Mouse (Mus musculus) liver, adult (tissue): Measurements from ENCODE around the gene Ehbp1l1.
A peak's percentile ranks its signal among the peaks of the same experiment; 100 is the strongest.

Source experiments
- GATA4 ChIP-seq: IDR thresholded peaks from 2 replicates; pipeline ENCODE4 v1.6.1; 2014; ENCODE audit warnings: mild to moderate bottlenecking, low read length; ENCODE audit not compliant: insufficient replicate concordance

The Ehbp1l1 gene

DNA sequence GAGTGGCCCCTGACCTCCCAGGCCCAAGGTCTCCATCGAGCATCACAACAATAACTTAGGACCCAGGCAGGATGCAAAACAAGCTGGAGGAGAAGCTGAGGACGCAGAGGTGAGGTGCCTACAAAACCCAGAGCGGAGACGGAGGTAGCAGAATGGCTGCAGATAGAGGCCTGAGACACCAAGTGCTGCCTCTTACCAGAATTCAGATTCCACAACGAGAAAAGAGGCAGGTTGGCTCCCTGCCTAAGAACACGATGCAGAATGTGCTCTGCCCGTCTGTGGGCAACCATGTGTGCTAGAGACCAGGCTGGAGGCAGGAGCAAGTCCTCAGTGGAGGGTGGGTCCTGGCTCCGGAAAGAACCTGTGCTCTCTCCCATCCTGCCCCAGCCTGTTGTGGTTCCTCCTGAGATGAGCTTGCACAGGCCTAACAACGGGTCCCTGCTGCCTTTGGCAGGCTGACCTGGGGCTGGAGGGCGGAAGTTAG lies 33.2 kb downstream of the Ehbp1l1 start:
- TF ChIP-seq GATA4: no peak

DNA sequence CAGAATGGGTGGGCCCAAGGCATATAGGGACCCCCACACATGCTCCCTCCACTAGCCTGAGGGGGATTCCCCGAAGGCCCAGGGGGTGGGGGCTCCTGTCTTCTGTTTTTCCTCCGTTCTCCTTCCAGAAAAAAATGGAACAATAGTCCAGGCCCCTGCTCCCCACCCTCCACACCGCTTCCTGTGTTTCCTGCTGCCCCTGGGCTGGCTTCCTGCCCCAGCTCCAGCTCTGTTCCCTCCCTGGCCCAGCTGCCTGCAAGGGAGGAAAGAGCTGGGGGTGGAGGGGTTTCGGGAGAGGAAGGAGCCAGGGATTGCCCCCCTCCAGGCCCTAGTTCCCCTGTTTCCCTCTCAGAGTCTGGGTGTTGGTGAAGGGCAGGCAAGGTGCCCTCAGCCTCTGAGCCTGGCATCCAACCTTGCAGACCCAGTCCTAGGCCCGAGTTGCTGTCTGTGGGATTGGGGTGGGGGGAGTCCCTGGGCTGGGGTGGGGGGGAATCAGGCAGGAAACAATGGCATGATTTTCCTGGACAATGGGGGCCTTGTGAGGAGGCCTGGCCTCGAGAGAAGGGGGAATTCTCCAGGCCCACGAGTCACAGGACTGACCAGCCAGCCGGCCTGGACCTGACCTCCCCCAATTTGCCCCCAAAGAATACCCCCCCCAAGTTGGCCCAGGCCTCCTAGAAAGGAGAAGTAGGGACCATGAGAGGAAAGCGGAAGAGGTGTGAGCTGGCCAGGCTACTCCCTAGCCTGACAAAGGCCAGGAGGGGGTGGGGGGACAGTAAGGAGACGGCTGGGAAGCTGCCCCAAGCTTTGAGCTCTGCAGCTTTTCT lies 33.8 kb downstream of the Ehbp1l1 start:
- 0 out of 2 replicates have a peak, but pooled peaks have one; percentile 14 for TF ChIP-seq GATA4

DNA sequence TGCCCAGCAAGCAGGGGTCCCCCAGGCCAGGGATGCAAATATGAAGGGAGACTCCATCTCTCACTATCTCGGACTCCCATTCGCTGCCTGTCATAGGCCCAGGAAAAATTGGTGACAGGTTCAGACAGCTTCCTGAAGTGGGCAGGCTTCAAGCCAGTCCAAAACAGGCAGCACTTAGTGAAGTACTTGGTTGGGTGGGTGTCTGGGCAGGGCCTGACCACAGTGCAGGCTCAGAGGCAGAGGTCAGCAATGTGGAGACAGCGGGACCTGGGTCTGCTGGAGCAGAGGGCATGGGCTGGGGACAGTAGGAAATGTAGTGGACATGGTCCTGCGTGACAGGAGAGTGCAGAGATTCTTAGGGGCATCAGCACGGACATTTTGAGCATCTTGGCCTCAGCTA lies 34.5 kb downstream of the Ehbp1l1 start:
- no peak for TF ChIP-seq GATA4

DNA sequence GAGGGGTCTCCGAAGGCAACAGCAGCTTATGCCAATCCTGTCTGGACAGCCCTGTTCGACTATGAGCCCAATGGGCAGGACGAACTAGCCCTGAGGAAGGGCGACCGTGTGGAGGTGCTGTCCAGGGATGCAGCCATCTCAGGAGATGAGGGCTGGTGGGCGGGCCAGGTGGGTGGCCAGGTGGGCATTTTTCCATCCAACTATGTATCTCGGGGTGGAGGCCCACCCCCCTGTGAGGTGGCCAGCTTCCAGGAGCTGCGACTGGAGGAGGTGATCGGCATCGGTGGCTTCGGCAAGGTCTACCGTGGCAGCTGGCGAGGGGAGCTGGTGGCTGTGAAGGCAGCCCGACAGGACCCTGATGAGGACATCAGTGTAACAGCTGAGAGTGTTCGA lies 35.8 kb downstream of the Ehbp1l1 start:
- TF ChIP-seq GATA4: no peak

DNA sequence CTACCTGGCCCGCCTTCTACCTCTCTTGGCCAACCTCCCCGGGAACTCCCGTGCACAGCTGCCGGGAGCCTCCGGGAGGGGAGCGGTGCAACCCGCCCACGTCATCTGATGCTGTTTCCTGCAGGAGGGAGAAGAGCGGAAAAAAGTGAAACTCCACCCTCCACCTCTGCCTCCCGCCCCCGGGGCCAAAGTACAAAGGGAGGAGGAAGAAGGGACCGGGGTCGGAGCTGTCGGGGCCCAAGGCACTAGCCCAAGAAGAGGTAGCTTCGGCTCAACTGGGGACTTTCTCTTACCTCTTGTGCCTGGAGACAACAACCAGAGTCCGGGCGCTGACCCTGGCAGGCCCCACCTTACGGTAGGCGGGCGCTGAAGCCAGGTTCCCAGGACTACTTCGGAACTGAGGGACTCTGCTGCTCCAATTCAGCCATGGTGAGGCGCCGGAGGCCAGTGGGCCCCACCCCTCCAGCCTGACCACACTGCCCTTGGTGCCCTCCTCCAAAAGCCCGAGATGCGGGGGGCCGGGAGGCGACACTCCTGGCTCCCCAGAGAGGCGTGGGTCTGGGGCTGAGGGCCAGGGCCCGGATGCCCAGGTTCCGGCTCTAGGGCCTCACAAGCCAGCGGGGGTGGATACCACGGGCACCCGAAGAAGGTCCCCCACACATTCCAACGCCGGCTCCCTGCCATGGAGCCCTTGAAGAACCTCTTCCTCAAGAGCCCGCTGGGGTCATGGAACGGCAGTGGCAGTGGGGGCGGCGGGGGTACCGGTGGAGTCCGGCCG lies 36.4 kb downstream of the Ehbp1l1 start:
- TF ChIP-seq GATA4: peak; percentile 15; the same call in 1 of the 2 replicates

DNA sequence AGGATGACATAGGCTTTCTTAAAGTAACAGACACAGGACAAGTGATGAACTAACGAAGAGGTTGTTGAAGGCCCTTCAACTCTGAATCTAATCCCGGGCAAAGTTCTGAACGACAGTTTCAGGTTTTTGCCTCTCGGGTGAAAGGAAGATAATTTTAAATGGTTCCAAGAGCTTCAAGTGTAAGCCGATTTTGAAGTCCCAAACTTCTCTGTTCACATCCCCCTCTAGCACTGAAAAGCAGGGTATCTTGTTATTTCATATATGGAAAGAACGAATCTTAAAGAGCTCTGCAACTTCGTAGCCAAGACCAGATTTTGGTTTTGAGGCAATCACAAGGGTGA lies 37.1 kb downstream of the Ehbp1l1 start:
- no peak for TF ChIP-seq GATA4

DNA sequence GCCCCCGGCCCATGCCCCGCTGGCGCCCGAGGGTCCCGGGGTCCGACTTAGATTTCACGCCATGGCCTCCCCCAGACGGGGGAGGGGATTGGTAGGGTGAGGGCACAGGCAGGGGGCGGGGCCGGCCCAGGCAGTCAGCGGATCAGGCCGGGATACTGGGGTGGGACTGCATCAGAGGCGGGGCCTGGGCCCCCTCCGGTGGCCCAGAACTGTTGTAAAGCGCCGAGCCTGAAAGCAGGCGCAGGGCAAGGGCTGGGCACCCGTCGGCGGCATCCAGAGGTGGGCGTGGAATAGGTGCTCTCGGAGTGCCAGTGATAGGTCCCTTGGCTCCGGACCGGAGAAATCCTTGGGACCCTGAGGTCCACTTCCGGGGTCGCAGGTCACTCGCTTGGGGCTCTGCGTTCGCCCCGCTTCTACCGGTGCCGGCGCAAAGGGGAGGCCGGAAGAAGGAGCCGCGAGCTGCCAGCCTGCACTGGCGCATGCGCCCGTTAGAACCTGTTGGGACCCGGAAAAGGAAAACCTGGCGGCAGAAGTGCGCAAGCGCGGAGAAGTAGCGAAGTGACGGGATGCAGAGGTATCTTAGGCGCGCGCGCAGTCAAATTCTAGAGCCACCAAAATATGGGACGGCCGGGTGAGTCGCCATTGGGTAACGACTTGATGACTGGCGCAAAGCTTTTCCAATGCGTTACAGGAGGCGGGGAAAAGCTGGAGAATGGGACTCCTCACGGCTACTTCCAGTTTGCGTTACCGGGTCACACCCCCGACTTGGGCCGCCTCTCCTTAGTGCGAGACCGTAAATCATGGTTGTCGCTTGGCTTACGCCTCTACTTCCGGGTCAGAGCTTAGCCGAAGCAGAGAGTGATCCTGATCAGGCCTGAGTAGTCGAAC lies 37.7 kb downstream of the Ehbp1l1 start, which contains the start of the genes Map3k11 and Pcnx3:
Gene Map3k11 (plus strand): TSS at position 543 of the 888 bp plus-strand sequence.
Gene Pcnx3 (minus strand): TSS at position 709 of the 888 bp plus-strand sequence.
- no peak for TF ChIP-seq GATA4

DNA sequence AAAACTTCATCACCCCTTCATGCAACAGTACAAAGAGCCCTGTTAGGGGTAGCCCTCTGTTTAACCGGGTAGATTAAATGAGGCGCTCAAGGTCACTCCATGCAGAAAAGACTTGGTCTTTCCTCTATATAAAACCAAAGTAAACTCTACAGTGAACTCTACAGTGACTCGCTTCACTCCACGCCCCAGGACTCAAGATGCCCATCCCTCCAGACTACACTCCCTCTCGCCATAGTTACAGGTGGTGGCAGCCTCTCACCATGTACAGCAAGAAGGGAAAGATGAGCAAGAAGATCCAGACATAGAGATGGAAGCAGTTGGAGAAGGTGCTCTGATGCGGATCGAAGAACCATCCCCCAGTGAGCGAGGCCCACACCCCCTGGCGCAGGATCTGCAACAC lies 38.4 kb downstream of the Ehbp1l1 start:
- TF ChIP-seq GATA4: no peak

DNA sequence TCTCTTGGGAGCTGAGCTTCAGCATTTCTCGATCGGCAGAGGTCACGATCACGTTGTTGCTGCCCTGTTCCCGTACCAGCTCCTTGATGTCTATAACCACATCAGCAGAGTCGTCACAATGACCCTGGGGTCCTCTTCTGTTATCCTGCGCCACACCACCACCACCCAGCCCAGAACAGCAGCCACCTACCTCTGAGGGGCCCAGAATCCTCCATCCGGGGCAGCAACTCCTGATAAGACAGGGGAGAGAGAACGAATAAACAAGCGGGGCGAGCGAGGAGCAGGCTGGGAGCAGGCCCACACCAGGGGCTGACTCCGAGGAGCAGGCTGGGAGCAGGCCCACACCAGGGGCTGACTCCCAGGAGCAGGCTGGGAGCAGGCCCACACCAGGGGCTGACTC lies 39.7 kb downstream of the Ehbp1l1 start:
- no peak for TF ChIP-seq GATA4

DNA sequence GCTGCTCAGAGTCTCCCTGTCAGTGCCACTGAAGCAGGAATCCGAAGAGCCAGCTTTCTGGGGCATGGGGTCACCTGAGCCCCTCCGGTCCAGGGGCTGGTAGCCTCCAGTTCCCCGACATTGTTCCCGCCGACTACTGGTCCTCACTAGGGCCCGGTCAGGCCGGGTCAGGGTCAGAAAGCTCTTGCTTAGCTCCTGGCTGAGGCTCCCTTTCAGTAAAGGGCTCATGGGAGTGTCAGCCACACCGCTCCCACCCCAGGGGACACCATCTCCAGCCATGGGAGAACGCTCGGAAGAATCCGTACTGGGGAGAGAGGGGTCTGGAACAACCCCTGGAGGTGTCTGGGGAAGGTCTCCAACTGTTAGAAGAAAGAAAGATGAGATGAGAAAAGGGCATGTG lies 40.3 kb downstream of the Ehbp1l1 start:
- TF ChIP-seq GATA4: no peak

DNA sequence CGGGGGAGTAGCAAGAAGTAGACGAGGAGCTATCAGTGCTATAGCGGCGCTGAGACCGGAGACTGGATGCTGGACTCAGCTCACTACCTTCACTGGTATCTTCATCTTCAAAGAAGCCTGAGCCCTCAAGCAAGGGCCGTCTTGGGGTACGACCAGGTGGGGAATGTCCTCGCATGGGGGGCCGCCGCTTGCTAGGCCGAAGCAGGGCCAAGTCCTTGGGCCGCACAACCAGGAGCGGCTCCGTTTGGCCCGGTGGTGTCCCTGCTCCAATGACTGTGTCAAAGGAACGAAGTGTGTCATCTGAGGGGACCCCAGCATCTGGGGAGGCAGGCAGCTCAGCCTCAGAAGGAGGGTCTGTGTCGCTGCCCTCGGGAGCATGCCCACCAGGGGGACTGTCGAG lies 40.7 kb downstream of the Ehbp1l1 start:
- no peak for TF ChIP-seq GATA4

DNA sequence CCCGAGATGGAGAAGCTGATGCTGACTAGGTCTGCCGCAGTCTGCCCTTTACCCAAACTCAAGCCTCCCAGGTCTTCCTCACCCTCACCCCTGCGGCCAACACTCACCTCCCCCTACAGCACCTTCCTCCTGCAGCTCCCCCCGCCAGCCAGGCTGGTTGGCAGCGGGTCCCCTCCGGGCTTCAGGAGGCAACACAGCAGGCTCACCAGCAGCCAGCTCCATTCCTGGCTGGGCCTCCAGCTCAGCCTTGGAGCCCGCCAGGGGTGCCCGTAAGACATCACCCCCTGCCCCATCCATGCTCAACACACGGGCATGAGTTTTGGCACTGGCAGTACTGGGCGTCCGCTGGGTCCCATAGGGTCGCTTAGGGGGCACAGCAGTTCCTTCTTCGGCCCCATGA lies 41.1 kb downstream of the Ehbp1l1 start:
- no peak for TF ChIP-seq GATA4

DNA sequence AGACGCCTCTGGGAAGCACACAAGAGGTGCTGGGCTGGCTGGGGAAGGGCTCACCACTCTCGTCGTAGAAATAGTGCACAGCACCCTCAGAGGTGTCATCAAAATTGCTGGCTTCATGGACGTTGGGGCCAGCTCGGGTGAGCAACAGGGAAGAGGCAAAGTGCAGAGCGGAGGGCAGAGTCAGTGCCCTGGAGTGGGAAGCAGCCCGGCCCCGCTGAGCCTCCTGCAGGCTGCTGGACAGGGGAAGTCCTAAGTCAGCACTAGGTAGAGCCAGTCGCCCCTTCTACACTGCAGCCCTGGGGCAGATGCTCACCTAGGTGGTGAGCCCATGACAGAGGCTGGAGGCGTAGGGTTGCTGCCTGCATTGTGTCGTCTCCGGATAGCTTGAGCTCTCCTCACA lies 41.9 kb downstream of the Ehbp1l1 start:
- no peak for TF ChIP-seq GATA4

DNA sequence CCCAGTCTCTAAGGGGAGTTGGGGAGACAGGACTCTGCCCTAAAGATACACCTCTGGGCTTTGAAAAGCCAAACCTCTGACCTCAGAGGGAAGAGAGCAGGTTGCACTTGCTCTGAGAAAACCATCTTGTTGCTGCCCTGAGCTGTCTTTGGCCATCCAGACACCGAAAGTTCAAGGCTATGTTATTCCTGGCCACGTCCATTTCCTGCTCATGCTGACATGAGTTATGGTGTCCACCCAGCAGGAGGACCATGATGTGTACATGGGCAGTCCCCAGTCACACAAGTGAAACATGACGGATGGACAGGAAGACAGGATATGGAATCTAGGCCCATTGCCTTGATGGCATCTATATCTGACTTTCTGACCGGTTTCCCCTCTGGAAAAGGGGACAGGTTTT lies 45.7 kb downstream of the Ehbp1l1 start:
- TF ChIP-seq GATA4: no peak

DNA sequence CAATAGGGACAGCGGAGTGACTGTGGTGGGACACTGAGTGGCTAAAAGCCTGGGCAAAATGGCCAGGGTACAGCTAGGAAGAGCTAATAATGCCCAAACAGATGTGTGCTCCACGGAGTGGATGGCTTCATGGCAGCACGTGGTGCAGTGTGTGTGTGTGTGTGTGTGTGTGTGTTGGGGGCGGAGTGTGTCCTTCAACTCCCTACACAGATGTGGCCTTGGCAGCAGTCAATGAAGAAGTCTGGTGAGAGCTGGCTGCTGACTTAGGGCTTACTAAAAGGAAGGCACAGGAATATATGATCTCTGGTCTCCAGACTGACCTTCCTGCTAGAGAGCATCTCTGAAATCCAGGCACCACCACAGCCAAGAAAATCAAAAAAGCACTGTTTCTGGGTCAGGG lies 57.7 kb downstream of the Ehbp1l1 start:
- no peak for TF ChIP-seq GATA4
